Mouse (Mus musculus) embryonic facial prominence, embryonic 12.5 days (tissue): ENCODE data around the gene Mical2. TPM values are rescaled to one million over a fixed set of nuclear protein-coding genes. Genes with fewer than 3 reads are reported as not detected.

ENCODE experiments used
- ATAC-seq: fragments of 200-750 bp; cut with Nextera tagmentation; 2 replicates; pipeline ENCODE4 v1.8.0; 2017; ENCODE audit not compliant: insufficient number of reproducible peaks, insufficient read depth, low FRiP score, low TSS enrichment
- H3K27ac ChIP-seq: fragments of 300-500 bp; sonication (generic); 2 replicates; pipeline ENCODE4 v1.5.1; 2016; ENCODE audit warnings: mild to moderate bottlenecking
- H3K27me3 ChIP-seq: fragments of 300-500 bp; sonication (generic); 2 replicates; pipeline ENCODE4 v1.6.1; 2016; ENCODE audit warnings: mild to moderate bottlenecking, moderate library complexity
- H3K36me3 ChIP-seq: fragments of 300-500 bp; sonication (generic); 2 replicates; pipeline ENCODE4 v1.6.1; 2016; ENCODE audit warnings: mild to moderate bottlenecking
- H3K4me1 ChIP-seq: fragments of 300-500 bp; sonication (generic); 2 replicates; pipeline ENCODE4 v1.6.1; 2016
- H3K4me2 ChIP-seq: fragments of 300-500 bp; sonication (generic); replicated peaks from 2 replicates; pipeline ENCODE4 v1.6.1; 2016; ENCODE audit warnings: mild to moderate bottlenecking, moderate library complexity
- H3K4me3 ChIP-seq: fragments of 300-500 bp; sonication (generic); 2 replicates; pipeline ENCODE4 v1.5.1; 2016; ENCODE audit warnings: mild to moderate bottlenecking
- H3K9ac ChIP-seq: fragments of 300-500 bp; sonication (generic); 2 replicates; pipeline ENCODE4 v1.6.1; 2016; ENCODE audit warnings: mild to moderate bottlenecking, moderate library complexity
- H3K9me3 ChIP-seq: fragments of 300-500 bp; sonication (generic); 2 replicates; pipeline ENCODE4 v1.6.1; 2016; ENCODE audit warnings: mild to moderate bottlenecking, moderate library complexity
- WGBS: fragments of 180-500 bp; shearing (Covaris S2); methylation state at CpG from one replicate; pipeline ENCODE4 v1.1.7; 2016; 5-methylcytosine and 5-hydroxymethylcytosine counted together
- polyA plus RNA-seq: library from polyadenylated mRNA; unstranded; fragments of >200 nt; fragmentation: Nextera tagmentation; extraction: Ambion mirVana; gene quantifications from 2 replicates; pipeline ENCODE4 v1.2.1, GENCODE M21; 2016

The Mical2 gene
- polyA plus RNA-seq, 1 experiment from 2014 or later: 3.3 TPM

DNA sequence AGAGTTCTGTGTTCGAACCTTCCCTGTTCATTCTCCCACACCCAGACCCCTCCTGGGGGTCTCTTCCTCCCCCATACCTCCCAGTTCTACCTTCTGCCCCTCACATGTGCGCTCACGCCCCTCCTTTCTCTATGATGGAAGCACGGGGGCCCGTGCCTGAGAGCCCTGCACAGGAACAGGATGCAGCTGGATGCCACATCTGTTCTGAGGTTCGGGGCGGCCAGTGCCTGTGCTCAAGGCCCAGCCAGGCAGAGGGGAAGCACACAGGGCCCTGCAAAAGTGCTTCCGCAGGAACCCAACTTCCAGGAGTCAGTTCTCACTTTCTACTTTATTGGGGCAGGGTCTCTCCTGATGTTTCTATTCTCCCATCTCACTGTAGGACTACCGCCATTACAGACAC, 149.4 kb downstream of the Mical2 start:
- ATAC-seq: no peak
- Histone ChIP-seq H3K27me3 (no peaks in the 10 kb centered on the region), H3K9ac (no peak overlapping the region), H3K4me3 (no peak overlapping the region), H3K4me2 (no peak overlapping the region), H3K36me3 (no peaks in the 10 kb centered on the region), H3K27ac (no peak overlapping the region), H3K9me3 (no peaks in the 10 kb centered on the region), H3K4me1 (peaks cover 5% of the 10 kb centered on the region; the same call in 1 of the 2 replicates)
- WGBS: 50% methylated on average over 9 of the region's 9 CpGs

DNA sequence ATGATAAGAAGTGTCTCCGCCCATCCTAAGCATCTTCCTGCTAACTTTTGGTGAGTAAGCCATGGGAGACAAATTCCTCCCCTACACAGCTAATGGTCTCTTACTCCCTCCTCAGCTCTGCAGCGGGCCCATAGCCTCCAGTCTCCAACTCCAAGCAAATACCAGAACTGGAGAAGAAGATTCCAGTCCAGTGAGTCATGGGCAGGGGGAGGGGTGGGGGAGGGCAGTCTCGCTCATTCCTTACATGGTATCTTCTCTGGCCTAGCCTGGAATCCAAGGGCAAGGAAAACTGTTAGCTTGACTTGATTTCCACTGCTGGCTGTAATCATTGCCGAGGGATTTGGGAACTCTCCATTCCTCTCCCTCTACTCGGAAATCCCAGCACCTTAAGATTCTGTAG, 150.2 kb downstream of the Mical2 start:
- Histone ChIP-seq H3K27ac (no peak overlapping the region), H3K9ac (no peak overlapping the region), H3K4me2 (no peak overlapping the region), H3K27me3 (no peaks in the 10 kb centered on the region), H3K4me1 (peaks cover 5% of the 10 kb centered on the region; the same call in 1 of the 2 replicates), H3K4me3 (no peak overlapping the region), H3K9me3 (no peaks in the 10 kb centered on the region), H3K36me3 (no peaks in the 10 kb centered on the region)
- 54% methylated on average over 5 of the region's 5 CpGs for WGBS
- ATAC-seq: no peak

DNA sequence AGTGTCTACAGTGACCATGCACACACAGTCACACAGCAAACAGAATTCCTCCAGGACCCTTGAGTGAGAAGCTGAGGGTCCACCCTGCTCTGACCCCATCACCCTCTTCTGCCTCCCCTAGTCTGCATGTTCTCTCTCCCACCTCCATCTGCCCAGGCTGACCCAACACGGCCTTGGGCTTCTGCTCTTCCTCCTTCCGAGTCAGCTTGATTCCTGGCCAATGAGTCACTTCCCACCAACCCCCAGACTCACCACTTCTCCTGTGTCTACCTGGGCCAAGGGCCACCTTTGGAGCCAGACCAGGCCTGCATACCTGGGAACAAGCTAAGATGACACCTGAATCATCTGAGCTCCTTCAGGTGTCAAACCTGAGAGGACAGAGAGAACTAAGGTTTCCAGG, 151.0 kb downstream of the Mical2 start:
- WGBS: 65% methylated on average over 2 of the region's 2 CpGs
- H3K4me2 ChIP-seq: no peak overlapping the region
- no peak for ATAC-seq
- H3K9me3 ChIP-seq: no peaks in the 10 kb centered on the region
- H3K9ac ChIP-seq: 0 out of 2 replicates have a peak overlapping the region, but pooled peaks have one; percentile 12
- H3K27me3 ChIP-seq: no peaks in the 10 kb centered on the region
- H3K36me3 ChIP-seq: no peaks in the 10 kb centered on the region
- no peak overlapping the region for H3K4me3 ChIP-seq
- peaks cover 5% of the 10 kb centered on the region; the same call in 1 of the 2 replicates for H3K4me1 ChIP-seq
- no peak overlapping the region for H3K27ac ChIP-seq

DNA sequence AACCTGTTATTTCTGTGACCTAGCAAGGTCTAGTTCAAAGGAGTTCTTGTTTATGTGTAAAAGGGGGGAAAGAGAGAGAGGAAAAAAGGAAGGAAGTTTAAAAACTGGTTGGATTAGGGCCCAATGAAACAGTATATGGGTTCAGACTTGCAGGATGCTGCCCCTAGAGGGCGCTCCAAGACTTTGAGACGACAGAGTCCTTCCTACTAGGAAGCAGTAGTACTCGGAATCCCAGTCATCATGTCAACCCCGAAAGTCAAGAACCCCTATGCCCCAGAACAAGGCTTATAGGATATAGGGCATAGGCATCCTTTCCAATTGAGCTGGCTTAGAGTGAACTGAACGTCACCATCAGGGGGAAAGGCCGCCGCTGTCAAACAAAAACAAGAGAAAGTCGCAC, 151.7 kb downstream of the Mical2 start:
- Histone ChIP-seq H3K36me3 (no peaks in the 10 kb centered on the region), H3K27me3 (no peaks in the 10 kb centered on the region), H3K4me2 (no peak overlapping the region), H3K27ac (no peak overlapping the region), H3K4me3 (no peak overlapping the region), H3K9ac (no peak overlapping the region), H3K9me3 (no peaks in the 10 kb centered on the region), H3K4me1 (peaks cover 5% of the 10 kb centered on the region; the same call in 1 of the 2 replicates)
- 46% methylated on average over 8 of the region's 8 CpGs for WGBS
- ATAC-seq: no peak; the same call in 1 of the 2 replicates

DNA sequence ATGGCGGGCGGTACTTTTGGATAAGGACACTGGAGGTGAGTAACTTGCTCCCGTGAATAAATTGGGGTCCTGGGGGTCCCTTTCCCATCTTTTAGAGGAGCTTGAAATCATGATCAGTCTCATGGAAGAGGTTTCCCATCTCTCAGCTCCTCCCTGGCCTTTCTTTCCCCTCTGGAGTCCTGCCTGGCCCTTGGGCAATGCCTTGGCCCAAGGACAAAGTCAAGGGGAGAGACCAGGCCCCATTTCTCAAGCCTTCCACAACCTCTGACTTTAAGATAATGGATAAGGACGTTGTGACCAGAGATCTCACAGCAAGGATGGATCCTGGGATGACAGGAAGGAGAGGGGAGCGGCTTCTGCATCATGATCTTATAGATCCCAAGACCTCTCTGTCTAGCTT, 152.4 kb downstream of the Mical2 start:
- Histone ChIP-seq H3K27me3 (no peaks in the 10 kb centered on the region), H3K9ac (no peak overlapping the region), H3K4me3 (no peak overlapping the region), H3K36me3 (no peaks in the 10 kb centered on the region), H3K4me2 (no peak overlapping the region), H3K4me1 (peaks cover 5% of the 10 kb centered on the region; the same call in 1 of the 2 replicates), H3K9me3 (no peaks in the 10 kb centered on the region), H3K27ac (no peak overlapping the region)
- no peak for ATAC-seq
- 89% methylated on average over 5 of the region's 5 CpGs for WGBS

DNA sequence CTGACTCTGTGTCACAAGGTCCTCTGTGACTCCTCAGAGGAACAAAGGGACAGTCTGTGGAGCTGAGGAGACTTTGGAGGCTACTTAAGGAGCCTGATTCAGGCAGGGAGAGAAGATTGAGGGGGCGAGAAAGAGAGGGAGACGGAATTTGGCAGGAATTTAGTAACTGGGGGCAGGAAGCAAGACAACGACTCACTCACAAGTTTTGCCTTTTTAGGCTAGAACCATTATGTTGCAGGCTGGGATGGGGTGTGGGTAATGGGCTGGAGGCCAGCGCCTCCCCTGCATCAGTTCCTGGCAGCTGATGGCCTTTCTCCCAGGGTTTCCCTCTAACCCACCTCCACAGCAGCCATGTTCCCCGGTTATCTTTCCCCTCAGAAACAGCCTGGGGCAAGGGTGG, 152.8 kb downstream of the Mical2 start:
- Histone ChIP-seq H3K27ac (no peak overlapping the region), H3K4me3 (no peak overlapping the region), H3K4me2 (no peak overlapping the region), H3K4me1 (peaks cover 5% of the 10 kb centered on the region; the same call in 1 of the 2 replicates), H3K9ac (no peak overlapping the region), H3K27me3 (no peaks in the 10 kb centered on the region), H3K9me3 (no peaks in the 10 kb centered on the region), H3K36me3 (no peaks in the 10 kb centered on the region)
- WGBS: 86% methylated on average over 5 of the region's 5 CpGs
- ATAC-seq: no peak

DNA sequence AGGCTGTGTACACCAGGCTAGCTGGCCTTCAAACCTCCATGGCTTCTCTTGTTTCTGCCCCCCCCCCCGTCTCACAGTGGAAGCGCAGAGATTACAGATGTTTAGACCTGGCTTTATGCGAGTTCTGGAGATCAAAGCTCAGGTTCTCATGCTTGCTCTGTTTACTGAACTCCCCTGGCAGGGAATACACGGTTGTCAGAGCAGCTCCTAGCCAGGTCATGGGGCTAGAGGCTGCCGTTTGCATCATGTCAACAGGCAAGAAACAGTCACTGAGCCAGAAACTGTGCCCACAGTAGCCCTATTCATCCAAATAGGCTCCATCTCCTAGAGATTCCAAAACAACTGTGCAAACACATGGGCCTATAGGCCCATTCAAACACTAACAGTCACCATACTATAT, 160.9 kb downstream of the Mical2 start:
- Histone ChIP-seq H3K4me2 (no peak overlapping the region), H3K9ac (no peak overlapping the region), H3K27ac (no peak overlapping the region), H3K4me1 (peaks cover 27% of the 10 kb centered on the region), H3K4me3 (no peak overlapping the region), H3K9me3 (no peaks in the 10 kb centered on the region), H3K36me3 (no peaks in the 10 kb centered on the region), H3K27me3 (no peaks in the 10 kb centered on the region)
- ATAC-seq: no peak
- WGBS: 42% methylated on average over 5 of the region's 5 CpGs

DNA sequence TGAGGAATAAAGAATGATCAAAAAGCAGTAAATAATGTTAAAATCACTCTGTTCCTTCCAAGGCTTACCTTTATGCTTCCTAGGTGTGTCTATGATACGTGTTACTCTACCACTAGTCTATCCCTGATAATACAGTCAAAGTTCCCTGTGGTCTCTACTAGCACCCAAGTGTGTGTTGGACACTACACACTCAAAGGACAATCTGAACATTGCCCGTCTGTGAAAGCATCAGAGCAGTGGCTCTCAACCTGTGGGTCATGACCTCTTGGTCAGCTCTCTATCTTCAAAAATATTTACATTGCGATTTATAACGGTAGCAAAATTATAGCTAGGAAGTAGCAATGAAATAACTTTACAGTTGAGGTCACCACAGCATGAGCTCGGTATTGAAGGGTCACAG, 162.2 kb downstream of the Mical2 start:
- H3K4me1 ChIP-seq: peaks cover 41% of the 10 kb centered on the region
- no peaks in the 10 kb centered on the region for H3K36me3 ChIP-seq
- no peak overlapping the region for H3K4me3 ChIP-seq
- ATAC-seq: no peak
- 80% methylated on average over 5 of the region's 5 CpGs for WGBS
- H3K9ac ChIP-seq: no peak overlapping the region
- no peaks in the 10 kb centered on the region for H3K27me3 ChIP-seq
- no peaks in the 10 kb centered on the region for H3K9me3 ChIP-seq
- H3K4me2 ChIP-seq: no peak overlapping the region
- H3K27ac ChIP-seq: no peak overlapping the region

DNA sequence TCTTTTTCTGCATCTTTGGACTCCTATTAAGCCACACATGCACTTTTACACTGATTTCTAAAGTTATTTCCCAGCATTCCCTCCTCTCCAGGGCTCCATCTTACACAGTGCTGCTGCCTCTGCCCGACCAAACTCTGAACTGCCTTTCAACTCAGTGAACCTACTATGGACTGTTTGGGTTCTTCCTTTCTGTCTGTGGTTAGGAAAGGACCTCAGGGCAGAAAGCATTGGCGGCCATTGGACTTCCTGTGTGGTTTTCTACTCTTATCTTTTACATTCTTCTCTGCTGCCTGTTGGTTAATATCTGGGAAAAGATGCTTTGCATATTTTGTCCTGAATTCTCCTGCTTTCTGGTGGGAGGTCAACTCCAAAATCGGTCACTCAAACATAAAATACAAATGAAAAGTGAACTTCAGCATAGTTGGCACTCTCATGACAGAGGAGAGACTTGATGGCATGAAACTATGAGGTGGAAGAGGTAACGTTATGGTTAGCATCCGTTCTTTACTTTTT, 162.8 kb downstream of the Mical2 start:
- H3K27me3 ChIP-seq: no peaks in the 10 kb centered on the region
- no peak overlapping the region for H3K4me3 ChIP-seq
- no peaks in the 10 kb centered on the region for H3K36me3 ChIP-seq
- no peak overlapping the region for H3K4me2 ChIP-seq
- ATAC-seq: no peak
- H3K4me1 ChIP-seq: peaks cover 41% of the 10 kb centered on the region
- H3K27ac ChIP-seq: no peak overlapping the region
- WGBS: 83% methylated on average over 5 of the region's 5 CpGs
- H3K9ac ChIP-seq: no peak overlapping the region
- no peaks in the 10 kb centered on the region for H3K9me3 ChIP-seq

DNA sequence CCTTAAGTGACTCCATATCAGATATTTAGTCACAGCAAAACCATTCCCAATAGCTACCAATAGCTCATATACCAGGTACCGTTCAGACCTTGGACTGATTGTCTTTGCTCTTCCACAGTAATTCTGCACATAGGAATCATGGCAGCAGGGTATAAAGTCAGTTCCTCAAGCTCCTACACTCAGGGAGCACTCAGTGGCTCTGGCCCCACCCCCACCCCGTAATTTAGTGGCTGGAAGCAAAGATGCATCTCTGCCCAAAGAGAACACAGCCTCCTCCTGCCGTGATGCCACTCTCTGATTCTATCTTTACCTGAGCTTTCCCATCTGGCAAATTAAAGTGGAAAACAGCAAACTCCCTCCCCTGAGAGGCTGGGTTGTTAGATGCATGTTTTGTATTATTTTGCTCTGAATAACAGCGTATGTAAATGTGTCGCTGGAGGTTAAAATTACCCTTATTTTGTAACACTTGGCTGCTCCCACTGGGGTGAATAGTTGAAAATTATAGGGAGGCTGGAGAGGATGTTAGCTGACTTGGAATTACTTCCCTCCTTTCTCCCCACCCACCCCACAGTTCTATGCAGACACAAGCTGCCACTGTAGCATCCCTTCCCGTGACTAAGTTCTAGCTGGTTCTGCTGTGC, 164.1 kb downstream of the Mical2 start:
- H3K36me3 ChIP-seq: no peaks in the 10 kb centered on the region
- WGBS: 22% methylated on average over 6 of the region's 6 CpGs
- no peak for ATAC-seq
- peak overlapping the region; percentile 34 for H3K4me2 ChIP-seq
- peaks cover 41% of the 10 kb centered on the region for H3K4me1 ChIP-seq
- no peaks in the 10 kb centered on the region for H3K9me3 ChIP-seq
- H3K27me3 ChIP-seq: no peaks in the 10 kb centered on the region
- H3K4me3 ChIP-seq: no peak overlapping the region
- peak overlapping the region; percentile 90 for H3K27ac ChIP-seq
- H3K9ac ChIP-seq: no peak overlapping the region

DNA sequence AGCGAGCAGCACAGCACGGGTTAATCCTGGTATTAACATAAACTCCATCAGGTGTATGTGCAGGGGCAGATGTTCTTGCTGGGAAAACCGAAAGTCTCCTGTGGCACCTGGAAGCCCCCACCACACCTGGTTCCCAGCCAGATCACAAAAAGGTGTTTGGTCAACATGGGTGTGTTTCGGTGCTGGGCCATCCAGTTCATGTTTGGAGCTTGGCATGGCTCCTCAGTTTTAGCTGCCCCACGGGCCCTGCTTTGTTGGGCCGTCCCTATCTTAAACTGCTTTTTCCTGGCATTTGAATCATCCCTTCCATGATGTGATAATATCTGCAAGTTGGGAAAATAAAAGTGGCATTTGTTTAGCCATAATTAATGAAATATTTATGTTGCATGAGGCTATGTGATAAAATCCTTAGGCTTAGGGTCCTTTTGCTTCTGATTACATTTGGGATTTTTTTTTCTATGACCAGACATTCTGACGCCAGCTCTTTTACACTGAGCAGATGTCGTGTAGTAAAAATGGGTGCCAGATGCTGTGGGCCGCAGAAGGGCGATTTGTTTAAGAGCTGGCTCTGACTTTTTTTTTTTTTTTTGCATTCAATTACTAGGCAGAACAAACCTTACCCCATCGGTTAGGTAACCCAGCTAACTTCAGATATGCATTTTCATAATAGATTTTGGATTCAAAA, 164.7 kb downstream of the Mical2 start:
- H3K9ac ChIP-seq: no peak overlapping the region
- no peak overlapping the region for H3K4me3 ChIP-seq
- H3K36me3 ChIP-seq: no peaks in the 10 kb centered on the region
- H3K9me3 ChIP-seq: no peaks in the 10 kb centered on the region
- WGBS: 9% methylated on average over 11 of the region's 11 CpGs
- no peak for ATAC-seq
- H3K4me2 ChIP-seq: peak overlapping the region; percentile 38
- H3K27me3 ChIP-seq: no peaks in the 10 kb centered on the region
- H3K4me1 ChIP-seq: peaks cover 41% of the 10 kb centered on the region
- H3K27ac ChIP-seq: peak overlapping the region; percentile 90
